Mouse (Mus musculus) lung, embryonic 15.5 days (tissue): ENCODE data around the gene Shank2. TPM values are rescaled to one million over a fixed set of nuclear protein-coding genes. Genes with fewer than 3 reads are reported as not detected.

Experiments
- ATAC-seq: fragments of 200-750 bp; cut with Nextera tagmentation; 2 replicates; pipeline ENCODE4 v1.8.0; 2017; ENCODE audit warnings: moderate number of reproducible peaks, borderline replicate concordance; ENCODE audit not compliant: low FRiP score, low TSS enrichment; ENCODE audit errors: extremely low read depth
- H3K27ac ChIP-seq: fragments of 300-500 bp; sonication (generic); 2 replicates; pipeline ENCODE4 v1.5.1; 2015; ENCODE audit warnings: moderate library complexity, mild to moderate bottlenecking, inconsistent platforms
- H3K27me3 ChIP-seq: fragments of 300-500 bp; sonication (generic); 2 replicates; pipeline ENCODE4 v1.6.1; 2015; ENCODE audit warnings: inconsistent platforms
- H3K36me3 ChIP-seq: fragments of 300-500 bp; sonication (generic); 2 replicates; pipeline ENCODE4 v1.6.1; 2015; ENCODE audit warnings: inconsistent platforms
- H3K4me1 ChIP-seq: fragments of 300-500 bp; sonication (generic); 2 replicates; pipeline ENCODE4 v1.6.1; 2015; ENCODE audit warnings: inconsistent platforms
- H3K4me2 ChIP-seq: fragments of 300-500 bp; sonication (generic); 2 replicates; pipeline ENCODE4 v1.6.1; 2015; ENCODE audit warnings: inconsistent platforms, mild to moderate bottlenecking, moderate library complexity
- H3K4me3 ChIP-seq: fragments of 300-500 bp; sonication (generic); 2 replicates; pipeline ENCODE4 v1.5.1; 2015; ENCODE audit warnings: mild to moderate bottlenecking, inconsistent platforms
- H3K9ac ChIP-seq: fragments of 300-500 bp; sonication (generic); 2 replicates; pipeline ENCODE4 v1.6.1; 2015; ENCODE audit warnings: inconsistent platforms
- H3K9me3 ChIP-seq: fragments of 300-500 bp; sonication (generic); 2 replicates; pipeline ENCODE4 v1.6.1; 2016; ENCODE audit warnings: inconsistent platforms
- WGBS: fragments of 180-500 bp; shearing (Covaris S2); methylation state at CpG from one replicate; pipeline ENCODE4 v1.1.7; 2015; 5-methylcytosine and 5-hydroxymethylcytosine counted together
- polyA plus RNA-seq: library from polyadenylated mRNA; unstranded; fragments of >200 nt; fragmentation: Nextera tagmentation; extraction: Ambion mirVana; gene quantifications from 2 replicates; pipeline ENCODE4 v1.2.1, GENCODE M21; 2015

Gene Shank2
- polyA plus RNA-seq, 1 experiment from 2014 or later = 1.8 TPM

DNA sequence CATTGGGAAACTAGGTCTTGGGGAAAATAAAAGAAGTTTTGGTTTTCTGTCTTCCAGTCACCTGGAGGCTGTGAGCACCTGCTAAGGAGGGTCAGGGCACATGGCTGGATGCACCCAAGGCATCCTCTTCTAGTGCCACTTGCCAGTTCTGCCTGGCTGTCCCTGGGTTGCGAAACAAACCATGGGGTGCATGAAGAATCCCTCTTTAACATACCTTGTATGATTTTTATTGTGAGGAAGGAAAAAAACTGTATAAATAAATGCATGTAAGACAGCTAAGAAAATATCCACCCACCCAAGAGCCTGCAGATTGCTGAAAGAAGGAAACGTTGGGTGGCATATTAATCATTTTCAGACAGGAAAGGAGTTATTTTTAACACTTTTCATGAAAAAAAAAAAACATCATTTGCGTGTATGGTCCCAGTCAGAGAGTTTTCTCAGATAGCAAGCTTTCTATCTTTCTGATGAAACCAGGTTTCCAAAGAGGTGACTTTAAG lies 174.6 kb downstream of the Shank2 start:
- Histone ChIP-seq H3K4me1 (peaks cover 5% of the 10 kb centered on the region), H3K4me2 (no peak overlapping the region), H3K27me3 (peaks cover 29% of the 10 kb centered on the region), H3K36me3 (no peaks in the 10 kb centered on the region), H3K9me3 (no peaks in the 10 kb centered on the region), H3K4me3 (no peak overlapping the region), H3K27ac (no peak overlapping the region), H3K9ac (no peak overlapping the region)
- no peak for ATAC-seq
- 62% methylated on average over 3 of the region's 3 CpGs for WGBS

DNA sequence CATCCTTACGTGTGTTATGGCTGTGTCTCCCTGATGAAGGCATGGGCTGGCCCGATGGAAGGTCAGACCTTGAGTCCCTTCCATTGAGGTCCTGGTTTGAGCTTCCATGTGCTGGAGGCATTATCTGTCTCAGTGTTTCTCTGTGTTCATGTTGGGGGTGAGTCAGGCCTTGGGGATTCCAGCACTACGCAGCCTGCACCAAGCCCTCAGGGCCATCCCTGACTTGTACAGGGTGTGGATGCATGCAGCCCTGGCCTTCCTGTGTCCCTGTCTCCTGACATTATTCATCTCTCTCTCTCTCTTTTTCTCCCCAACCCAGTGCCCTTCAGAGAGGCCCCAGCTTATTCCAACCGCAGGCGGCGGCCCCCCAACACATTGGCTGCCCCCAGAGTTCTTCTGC lies 177.7 kb downstream of the Shank2 start:
- no peak for ATAC-seq
- no peaks in the 10 kb centered on the region for H3K9me3 ChIP-seq

DNA sequence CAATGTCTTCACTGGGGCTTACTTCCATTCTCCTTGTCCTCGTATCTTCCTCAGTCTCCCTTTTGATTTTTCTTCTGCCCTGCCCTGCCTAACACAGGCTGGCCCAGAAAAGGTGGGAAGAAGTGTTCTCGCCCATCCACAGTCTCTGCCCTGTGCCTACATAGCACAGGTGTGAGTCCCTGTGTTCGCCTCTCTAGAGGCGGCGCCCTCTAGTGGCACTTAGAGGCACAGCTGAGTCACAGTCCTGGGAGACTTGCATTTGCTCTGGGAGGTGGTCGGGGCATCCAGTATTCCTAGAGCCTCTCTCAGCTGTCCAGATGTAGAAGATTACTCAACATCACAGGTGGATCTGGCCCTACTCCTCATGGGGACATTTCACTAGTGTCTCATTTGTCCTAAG lies 179.2 kb downstream of the Shank2 start:
- Histone ChIP-seq H3K9me3 (no peaks in the 10 kb centered on the region), H3K9ac (no peak overlapping the region), H3K4me3 (no peak overlapping the region), H3K4me1 (peaks cover under 1% of the 10 kb centered on the region; the same call in 1 of the 2 replicates), H3K27me3 (peaks cover 10% of the 10 kb centered on the region), H3K27ac (no peak overlapping the region), H3K36me3 (no peaks in the 10 kb centered on the region), H3K4me2 (no peak overlapping the region)
- 16% methylated on average over 6 of the region's 6 CpGs for WGBS
- ATAC-seq = no peak

More for the DNA sequence above, 177.7 kb downstream of the Shank2 start:
- peaks cover 5% of the 10 kb centered on the region for H3K4me1 ChIP-seq
- no peak overlapping the region for H3K4me2 ChIP-seq
- H3K36me3 ChIP-seq = no peaks in the 10 kb centered on the region
- no peak overlapping the region for H3K27ac ChIP-seq
- no peak overlapping the region for H3K4me3 ChIP-seq
- H3K9ac ChIP-seq = no peak overlapping the region
- peaks cover 25% of the 10 kb centered on the region for H3K27me3 ChIP-seq
- 82% methylated on average over 6 of the region's 6 CpGs for WGBS

DNA sequence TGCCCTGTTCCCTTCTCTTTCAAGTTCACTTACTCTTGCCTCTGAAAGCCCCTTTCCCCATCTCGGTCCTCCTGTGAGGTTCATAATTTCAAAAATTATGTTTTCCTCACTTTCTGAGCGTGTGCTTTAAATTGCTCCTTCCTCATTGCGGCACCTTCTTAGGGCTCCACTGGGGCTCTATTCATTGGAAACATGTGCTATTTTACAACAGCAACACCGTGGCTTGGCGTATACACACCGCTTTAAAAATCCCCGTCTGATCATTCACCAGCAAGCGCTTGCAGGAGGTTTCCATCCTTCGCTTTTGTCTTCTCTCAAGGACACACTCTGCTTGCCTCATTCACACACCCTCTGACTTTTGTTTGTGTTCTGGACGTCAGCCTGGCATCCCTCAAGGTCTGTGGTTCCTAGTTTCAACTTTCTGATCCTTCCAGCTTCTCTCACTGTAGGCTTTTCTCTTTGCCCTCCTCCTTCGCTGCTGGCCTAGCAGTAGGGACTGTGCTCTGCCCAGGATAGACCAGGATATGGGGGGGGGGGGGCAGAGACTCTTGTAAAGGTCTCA lies 186.2 kb downstream of the Shank2 start:
- H3K4me3 ChIP-seq = no peak overlapping the region
- no peaks in the 10 kb centered on the region for H3K9me3 ChIP-seq
- WGBS = 73% methylated on average over 11 of the region's 11 CpGs
- no peak for ATAC-seq
- H3K27ac ChIP-seq = no peak overlapping the region
- no peaks in the 10 kb centered on the region for H3K36me3 ChIP-seq
- no peaks in the 10 kb centered on the region for H3K4me1 ChIP-seq
- H3K4me2 ChIP-seq = no peak overlapping the region
- H3K9ac ChIP-seq = no peak overlapping the region
- no peaks in the 10 kb centered on the region for H3K27me3 ChIP-seq

DNA sequence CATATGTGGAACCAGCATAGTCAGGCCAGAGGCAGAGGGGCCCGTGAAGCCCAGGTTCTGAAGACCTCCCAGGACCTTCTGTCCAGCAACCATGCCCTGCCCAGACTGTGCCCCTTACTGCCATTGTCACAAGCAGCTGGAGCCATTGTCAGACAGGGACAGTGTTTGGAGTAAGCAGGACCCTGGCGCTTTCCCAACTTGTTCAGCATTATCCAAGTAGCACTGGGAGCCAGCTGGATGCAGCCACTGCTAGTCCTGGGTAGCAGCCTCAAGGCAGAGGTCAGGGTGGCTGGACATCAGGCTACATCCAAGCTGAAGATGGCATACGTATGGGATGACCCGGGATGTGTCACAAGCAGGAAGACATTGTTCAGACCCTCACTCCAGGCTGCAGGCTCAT lies 187.7 kb downstream of the Shank2 start:
- 65% methylated on average over 4 of the region's 4 CpGs for WGBS
- Histone ChIP-seq H3K27me3 (no peaks in the 10 kb centered on the region), H3K9ac (no peak overlapping the region), H3K9me3 (no peaks in the 10 kb centered on the region), H3K27ac (no peak overlapping the region), H3K36me3 (no peaks in the 10 kb centered on the region), H3K4me1 (no peaks in the 10 kb centered on the region), H3K4me2 (no peak overlapping the region), H3K4me3 (no peak overlapping the region)
- no peak for ATAC-seq

DNA sequence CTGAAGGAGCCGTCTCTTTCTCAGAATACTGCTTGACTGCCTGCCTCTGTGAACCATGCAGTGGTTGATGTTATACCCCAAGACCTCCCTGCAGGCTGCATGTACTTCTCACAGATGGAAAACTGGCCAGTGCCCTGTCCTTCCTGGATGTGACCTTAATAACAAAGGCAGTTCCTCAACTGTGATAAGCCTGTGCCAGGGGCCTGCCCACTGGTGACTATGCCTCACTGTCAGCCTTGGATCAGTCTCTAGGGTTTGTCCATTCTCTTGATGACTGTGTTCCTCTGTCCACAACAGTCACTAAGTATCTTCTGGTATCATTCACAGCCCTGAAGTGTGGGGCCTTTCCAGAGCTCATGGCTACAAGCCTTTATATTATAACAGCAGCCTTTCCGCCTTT lies 196.8 kb downstream of the Shank2 start:
- Histone ChIP-seq H3K36me3 (no peaks in the 10 kb centered on the region), H3K9me3 (no peaks in the 10 kb centered on the region), H3K4me1 (peaks cover 7% of the 10 kb centered on the region; the same call in 1 of the 2 replicates), H3K4me3 (no peak overlapping the region), H3K9ac (no peak overlapping the region), H3K27me3 (no peaks in the 10 kb centered on the region), H3K4me2 (no peak overlapping the region), H3K27ac (no peak overlapping the region)
- no peak for ATAC-seq
- WGBS = 82% methylated on average over 2 of the region's 2 CpGs

DNA sequence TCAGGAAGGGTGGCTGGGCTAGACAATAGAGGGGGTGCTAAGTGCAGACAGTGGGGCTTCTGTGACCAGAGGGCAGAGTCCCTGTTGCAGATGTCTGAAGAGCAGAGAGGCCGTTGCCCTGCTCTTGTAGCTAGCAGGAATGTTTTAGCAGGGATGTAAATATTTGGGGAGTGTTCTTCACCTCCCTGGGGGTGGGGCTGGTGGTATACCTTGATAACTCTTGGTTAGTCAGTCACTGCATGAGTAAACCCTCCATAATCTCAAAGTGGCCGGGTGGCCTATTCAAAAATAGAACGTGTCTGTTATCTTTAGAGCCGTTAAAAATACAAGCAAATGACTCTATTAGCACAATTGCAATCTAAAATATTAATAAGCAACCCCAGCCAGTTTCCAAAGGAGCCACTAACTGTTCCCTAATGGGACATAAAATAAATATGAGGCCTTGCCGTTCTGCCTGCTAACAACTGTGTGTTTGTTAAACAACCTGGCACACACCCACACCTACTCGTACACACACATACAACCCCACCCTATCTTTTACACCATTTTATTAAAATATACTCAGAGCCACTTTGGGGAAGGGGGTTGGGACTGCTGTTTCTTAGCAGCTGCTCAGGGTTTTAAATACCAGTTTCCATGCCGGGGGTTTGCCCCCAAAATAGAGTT lies 200.4 kb downstream of the Shank2 start:
- H3K36me3 ChIP-seq = no peaks in the 10 kb centered on the region
- no peak overlapping the region for H3K4me2 ChIP-seq
- 35% methylated on average over 7 of the region's 7 CpGs for WGBS
- no peak overlapping the region for H3K4me3 ChIP-seq
- no peak for ATAC-seq
- no peaks in the 10 kb centered on the region for H3K27me3 ChIP-seq
- H3K9ac ChIP-seq = no peak overlapping the region
- H3K4me1 ChIP-seq = peaks cover 7% of the 10 kb centered on the region; the same call in 1 of the 2 replicates
- H3K27ac ChIP-seq = no peak overlapping the region
- no peaks in the 10 kb centered on the region for H3K9me3 ChIP-seq

DNA sequence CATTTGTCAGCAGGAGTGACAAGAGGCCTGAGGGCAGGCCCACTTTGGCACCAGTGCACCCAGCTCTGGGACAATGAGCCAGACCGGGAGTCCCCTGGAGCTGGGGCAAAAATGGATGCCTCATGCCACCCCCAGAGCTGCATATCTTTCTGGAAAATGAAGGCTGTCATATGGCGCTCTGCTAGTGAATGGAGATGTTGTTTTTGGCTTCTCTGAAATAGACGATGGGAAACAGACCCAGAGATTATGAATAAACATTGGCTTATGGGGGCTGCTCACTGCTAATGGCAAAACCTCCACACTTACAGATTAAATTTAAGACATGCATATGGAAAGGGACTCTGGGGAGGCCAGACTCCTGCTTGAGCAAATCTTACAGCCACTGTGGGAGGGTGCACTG lies 202.6 kb downstream of the Shank2 start:
- WGBS = 61% methylated on average over 3 of the region's 3 CpGs
- Histone ChIP-seq H3K4me3 (no peak overlapping the region), H3K9ac (no peak overlapping the region), H3K36me3 (no peaks in the 10 kb centered on the region), H3K27me3 (no peaks in the 10 kb centered on the region), H3K4me1 (peaks cover 7% of the 10 kb centered on the region; the same call in 1 of the 2 replicates), H3K4me2 (no peak overlapping the region), H3K27ac (no peak overlapping the region), H3K9me3 (no peaks in the 10 kb centered on the region)
- no peak for ATAC-seq

DNA sequence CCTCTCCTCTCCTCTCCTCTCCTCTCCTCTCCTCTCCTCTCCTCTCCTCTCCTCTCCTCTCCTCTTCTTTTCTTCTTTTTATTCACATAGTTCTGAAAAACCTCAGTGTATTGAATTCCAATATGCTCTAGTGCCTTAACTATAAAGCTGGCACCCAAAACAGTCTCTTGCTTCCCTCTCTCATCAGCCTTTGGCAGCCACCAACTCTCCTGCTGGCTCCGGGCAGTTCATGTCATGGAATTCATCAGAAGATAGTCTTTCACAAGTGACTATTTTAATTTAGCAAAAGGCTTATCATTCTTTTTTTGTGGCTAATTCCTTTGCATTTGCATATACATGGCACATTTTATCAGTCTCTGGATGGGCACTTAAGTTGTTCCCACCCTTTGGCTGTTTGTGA lies 203.4 kb downstream of the Shank2 start:
- no peaks in the 10 kb centered on the region for H3K36me3 ChIP-seq
- H3K9me3 ChIP-seq = no peaks in the 10 kb centered on the region
- H3K4me3 ChIP-seq = no peak overlapping the region
- H3K9ac ChIP-seq = no peak overlapping the region
- 82% methylated on average over 1 of the region's 1 CpGs for WGBS
- no peak overlapping the region for H3K4me2 ChIP-seq
- peaks cover 7% of the 10 kb centered on the region; the same call in 1 of the 2 replicates for H3K4me1 ChIP-seq
- no peak for ATAC-seq
- no peak overlapping the region for H3K27ac ChIP-seq
- H3K27me3 ChIP-seq = no peaks in the 10 kb centered on the region

DNA sequence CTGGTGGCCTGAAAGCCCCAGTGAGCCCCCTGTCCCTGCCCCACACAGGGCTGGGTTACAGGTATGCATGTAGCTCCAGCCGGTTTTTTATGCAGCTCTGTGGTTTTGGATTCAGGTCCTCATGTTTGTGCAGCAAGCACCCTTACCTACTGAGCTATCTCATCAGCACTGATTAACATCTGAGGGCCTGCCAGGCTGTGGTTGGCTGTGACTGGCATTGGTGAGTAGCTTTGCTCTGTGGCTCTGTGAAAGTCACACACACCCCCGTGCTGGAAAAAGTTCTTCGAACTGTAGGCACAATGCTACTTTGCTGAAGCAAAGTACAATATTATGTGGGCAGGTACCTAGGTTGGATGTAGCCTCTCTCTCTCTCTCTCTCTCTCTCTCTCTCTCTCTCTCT lies 204.1 kb downstream of the Shank2 start:
- no peak overlapping the region for H3K27ac ChIP-seq
- H3K4me3 ChIP-seq = no peak overlapping the region
- H3K27me3 ChIP-seq = no peaks in the 10 kb centered on the region
- H3K36me3 ChIP-seq = no peaks in the 10 kb centered on the region
- 68% methylated on average over 3 of the region's 3 CpGs for WGBS
- ATAC-seq = no peak
- H3K4me1 ChIP-seq = peaks cover 7% of the 10 kb centered on the region; the same call in 1 of the 2 replicates
- H3K9me3 ChIP-seq = no peaks in the 10 kb centered on the region
- no peak overlapping the region for H3K9ac ChIP-seq
- H3K4me2 ChIP-seq = no peak overlapping the region

DNA sequence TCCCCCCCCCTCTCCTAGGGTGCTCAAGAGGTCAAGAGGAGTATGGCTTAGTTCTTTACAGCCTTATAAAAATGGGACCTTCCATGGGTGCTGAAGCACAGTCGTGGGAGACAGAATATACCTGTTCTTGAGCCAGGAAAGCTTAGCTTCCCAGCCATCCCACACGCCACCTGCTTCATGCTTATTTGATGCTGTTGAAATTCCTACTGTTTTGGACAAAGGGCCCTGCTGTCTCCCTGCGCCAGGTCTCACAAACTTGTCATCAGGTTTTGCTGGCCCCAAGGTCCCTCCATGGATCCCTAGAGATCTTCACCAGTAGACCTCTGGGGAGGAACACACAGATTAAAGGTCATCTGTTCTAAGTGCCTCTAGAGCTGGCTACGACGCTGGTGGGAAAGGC lies 204.5 kb downstream of the Shank2 start:
- Histone ChIP-seq H3K27me3 (no peaks in the 10 kb centered on the region), H3K27ac (no peak overlapping the region), H3K9me3 (no peaks in the 10 kb centered on the region), H3K4me2 (no peak overlapping the region), H3K4me1 (peaks cover 7% of the 10 kb centered on the region; the same call in 1 of the 2 replicates), H3K36me3 (no peaks in the 10 kb centered on the region), H3K4me3 (no peak overlapping the region), H3K9ac (no peak overlapping the region)
- WGBS = 72% methylated on average over 5 of the region's 5 CpGs
- ATAC-seq = no peak

DNA sequence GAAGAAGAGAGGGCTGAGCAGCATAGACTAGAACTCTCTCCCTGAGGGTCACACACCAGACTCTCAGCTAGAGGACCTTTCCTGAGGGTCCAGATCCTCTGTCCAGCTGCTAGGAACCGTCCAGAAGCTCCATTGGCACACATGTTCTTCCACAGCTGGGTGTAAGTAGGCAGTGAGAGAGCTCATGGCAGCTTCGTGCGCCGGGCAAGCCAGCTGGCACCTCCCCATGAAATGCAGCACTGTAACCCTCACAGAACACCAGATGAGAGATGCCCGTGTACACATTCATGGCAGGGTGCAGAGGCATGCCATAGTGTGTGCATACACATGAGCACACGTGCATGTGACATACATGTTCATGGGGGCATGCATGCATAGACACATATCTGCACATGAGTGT lies 205.4 kb downstream of the Shank2 start:
- H3K27ac ChIP-seq = no peak overlapping the region
- H3K4me3 ChIP-seq = no peak overlapping the region
- ATAC-seq = no peak
- H3K27me3 ChIP-seq = no peaks in the 10 kb centered on the region
- no peaks in the 10 kb centered on the region for H3K4me1 ChIP-seq
- H3K9ac ChIP-seq = no peak overlapping the region
- H3K36me3 ChIP-seq = no peaks in the 10 kb centered on the region
- H3K4me2 ChIP-seq = no peak overlapping the region
- no peaks in the 10 kb centered on the region for H3K9me3 ChIP-seq
- WGBS = 80% methylated on average over 6 of the region's 6 CpGs
